Mouse (Mus musculus) NIH3T3 (cell line): ENCODE results near the gene Htra2.
A peak's percentile ranks its signal among the peaks of the same experiment; 100 is the strongest.

ENCODE experiments used
- DNase-seq: peaks from one replicate; pipeline ENCODE4 v3.0.0-alpha.2; 2012; ENCODE audit warnings: low read depth

The Htra2 gene

GRCm38 (mm10) chr6:83031921-83032590 is 23.0 kb downstream of the Htra2 start:
- no peak for DNase-seq

GRCm38 (mm10) chr6:83031111-83031510 is 24.0 kb downstream of the Htra2 start:
- no peak for DNase-seq

- DNase-seq = no peak
Measured at GRCm38 (mm10) chr6:83029777-83030176, 25.3 kb downstream of the Htra2 start.

- DNase-seq = peak; percentile 81
Measured at GRCm38 (mm10) chr6:83027706-83028105, 27.4 kb downstream of the Htra2 start.

GRCm38 (mm10) chr6:83027293-83027692 is 27.8 kb downstream of the Htra2 start:
- DNase-seq = no peak

GRCm38 (mm10) chr6:83025221-83025620 is 29.9 kb downstream of the Htra2 start:
- peak; percentile 75 for DNase-seq

- peak; percentile 56 for DNase-seq
Measured at GRCm38 (mm10) chr6:83024421-83024820, 30.7 kb downstream of the Htra2 start.

GRCm38 (mm10) chr6:83023786-83024185 is 31.3 kb downstream of the Htra2 start:
- peak; percentile 69 for DNase-seq

- DNase-seq = no peak
Measured at GRCm38 (mm10) chr6:83023008-83023407, 32.1 kb downstream of the Htra2 start.

GRCm38 (mm10) chr6:83020836-83021593 is 34.1 kb downstream of the Htra2 start:
- DNase-seq = peak; percentile 51

GRCm38 (mm10) chr6:83020121-83020520 is 35.0 kb downstream of the Htra2 start:
- DNase-seq = no peak

- DNase-seq = no peak
Measured at GRCm38 (mm10) chr6:83019044-83019443, 36.0 kb downstream of the Htra2 start.

GRCm38 (mm10) chr6:83017190-83017589 is 37.9 kb downstream of the Htra2 start:
- peak; percentile 77 for DNase-seq

- peak; percentile 35 for DNase-seq
Measured at GRCm38 (mm10) chr6:83015749-83016148, 39.3 kb downstream of the Htra2 start.

GRCm38 (mm10) chr6:83014482-83015466 is 40.3 kb downstream of the Htra2 start:
- peak; percentile 75 for DNase-seq

GRCm38 (mm10) chr6:83013444-83013843 is 41.6 kb downstream of the Htra2 start:
- DNase-seq = peak; percentile 41

GRCm38 (mm10) chr6:83011756-83012155 is 43.3 kb downstream of the Htra2 start:
- DNase-seq = no peak

- DNase-seq = no peak
Measured at GRCm38 (mm10) chr6:83011255-83011654, 43.8 kb downstream of the Htra2 start.

GRCm38 (mm10) chr6:83010010-83010409 is 45.1 kb downstream of the Htra2 start:
- no peak for DNase-seq

GRCm38 (mm10) chr6:83008659-83009058 is 46.4 kb downstream of the Htra2 start:
- DNase-seq = no peak

GRCm38 (mm10) chr6:83006114-83006513 is 49.0 kb downstream of the Htra2 start:
- DNase-seq = peak; percentile 84

- no peak for DNase-seq
Measured at GRCm38 (mm10) chr6:83005444-83006011, 49.5 kb downstream of the Htra2 start.
